Mouse (Mus musculus): ENCODE data around the gene Pkmyt1. TPM values are rescaled to one million over a fixed set of nuclear protein-coding genes. Genes with fewer than 3 reads are reported as not detected.
A peak's percentile ranks its signal among the peaks of the same experiment; 100 is the strongest.

Pkmyt1 gene
- total and polyA plus RNA-seq, 2 experiments from 2014 or later: 20.1 to 27.1 TPM

- no peak for ATAC-seq
- Histone ChIP-seq H3K4me1 (ENCODE audit: insufficient read depth, low read length) (peaks cover 40% of the 10 kb centered on the region), H3K36me3 (ENCODE audit: insufficient read depth, low read length) (peaks cover 10% of the 10 kb centered on the region; the same call in 1 of the 2 replicates), H3K4me3 (ENCODE audit: low read length) (0 out of 2 replicates have a peak overlapping the region, but pooled peaks have one; percentile 21), H3K27ac (no peak overlapping the region), H3K4me2 (ENCODE audit: low read depth, low read length) (0 out of 2 replicates have a peak overlapping the region, but pooled peaks have one; percentile 36), H3K27me3 (ENCODE audit: insufficient read depth, low read length) (peaks cover 48% of the 10 kb centered on the region), H3K9ac (replicated peaks; ENCODE audit: low read length) (0 out of 2 replicates have a peak overlapping the region, but pooled peaks have one; percentile 17), H3K9me3 (ENCODE audit: low read length) (no peaks in the 10 kb centered on the region)
- no peak for DNase-seq (ENCODE audit: low spot score)
- TF ChIP-seq CTCF (IDR thresholded peaks at IDR 0.05; ENCODE audit: low read depth): no peak
- WGBS: 55% methylated on average over 38 of the region's 38 CpGs
These were observed 15.4 kb downstream of the Pkmyt1 start for GRCm38 (mm10) chr17:23741359-23742209.

GRCm38 (mm10) chr17:23742210-23742793 is 16.2 kb downstream of the Pkmyt1 start:
- Histone ChIP-seq H3K4me2 (ENCODE audit: low read depth, low read length) (peak overlapping the region; percentile 36; the same call in 1 of the 2 replicates), H3K36me3 (ENCODE audit: insufficient read depth, low read length) (0 out of 2 replicates have a peak, but pooled peaks cover 4% of the 10 kb centered on the region), H3K4me3 (ENCODE audit: low read length) (peak overlapping the region; percentile 21), H3K9ac (replicated peaks; ENCODE audit: low read length) (0 out of 2 replicates have a peak overlapping the region, but pooled peaks have one; percentile 17), H3K4me1 (ENCODE audit: insufficient read depth, low read length) (peaks cover 40% of the 10 kb centered on the region), H3K9me3 (ENCODE audit: low read length) (no peaks in the 10 kb centered on the region), H3K27me3 (ENCODE audit: insufficient read depth, low read length) (peaks cover 48% of the 10 kb centered on the region), H3K27ac (no peak overlapping the region)
- no peak for TF ChIP-seq CTCF (IDR thresholded peaks at IDR 0.05; ENCODE audit: low read depth)
- WGBS: 8% methylated on average over 44 of the region's 44 CpGs
- DNase-seq (ENCODE audit: low spot score) (peak; percentile 48), ATAC-seq (no peak)

GRCm38 (mm10) chr17:23742941-23743340 is 16.8 kb downstream of the Pkmyt1 start:
- Histone ChIP-seq H3K27ac (no peak overlapping the region), H3K27me3 (ENCODE audit: insufficient read depth, low read length) (peaks cover 48% of the 10 kb centered on the region), H3K9me3 (ENCODE audit: low read length) (no peaks in the 10 kb centered on the region), H3K9ac (replicated peaks; ENCODE audit: low read length) (no peak overlapping the region), H3K4me2 (ENCODE audit: low read depth, low read length) (no peak overlapping the region), H3K36me3 (ENCODE audit: insufficient read depth, low read length) (no peaks in the 10 kb centered on the region), H3K4me1 (ENCODE audit: insufficient read depth, low read length) (peaks cover 35% of the 10 kb centered on the region), H3K4me3 (ENCODE audit: low read length) (no peak overlapping the region)
- WGBS: 65% methylated on average over 12 of the region's 12 CpGs
- no peak for TF ChIP-seq CTCF (IDR thresholded peaks at IDR 0.05; ENCODE audit: low read depth)
- ATAC-seq (no peak), DNase-seq (ENCODE audit: low spot score) (no peak)

GRCm38 (mm10) chr17:23744076-23744475 is 17.9 kb downstream of the Pkmyt1 start:
- Histone ChIP-seq H3K27ac (no peak overlapping the region), H3K9me3 (ENCODE audit: low read length) (no peaks in the 10 kb centered on the region), H3K27me3 (ENCODE audit: insufficient read depth, low read length) (peaks cover 48% of the 10 kb centered on the region), H3K4me2 (ENCODE audit: low read depth, low read length) (no peak overlapping the region), H3K9ac (replicated peaks; ENCODE audit: low read length) (no peak overlapping the region), H3K4me3 (ENCODE audit: low read length) (no peak overlapping the region), H3K36me3 (ENCODE audit: insufficient read depth, low read length) (no peaks in the 10 kb centered on the region), H3K4me1 (ENCODE audit: insufficient read depth, low read length) (peaks cover 25% of the 10 kb centered on the region; the same call in 1 of the 2 replicates)
- TF ChIP-seq CTCF (IDR thresholded peaks at IDR 0.05; ENCODE audit: low read depth): no peak
- no peak for ATAC-seq
- 27% methylated on average over 8 of the region's 8 CpGs for WGBS
- no peak for DNase-seq (ENCODE audit: low spot score)

- TF ChIP-seq CTCF (IDR thresholded peaks at IDR 0.05; ENCODE audit: low read depth): no peak
- H3K9ac ChIP-seq (replicated peaks; ENCODE audit: low read length): no peak overlapping the region
These were observed 18.5 kb downstream of the Pkmyt1 start for GRCm38 (mm10) chr17:23744651-23745050.

GRCm38 (mm10) chr17:23745301-23746251 is 19.4 kb downstream of the Pkmyt1 start, which contains the start of gene Kremen2:
Kremen2 (minus strand) TSS chr17:23745833.
- WGBS: under 1% methylated on average over 37 of the region's 45 CpGs
- H3K9me3 ChIP-seq (ENCODE audit: low read length): no peaks in the 10 kb centered on the region
- ATAC-seq: no peak
- H3K36me3 ChIP-seq (ENCODE audit: insufficient read depth, low read length): no peaks in the 10 kb centered on the region
- H3K4me2 ChIP-seq (ENCODE audit: low read depth, low read length): peak within 1 kb of the TSS; percentile 65
- peaks cover 48% of the 10 kb centered on the region for H3K27me3 ChIP-seq (ENCODE audit: insufficient read depth, low read length)
- H3K4me1 ChIP-seq (ENCODE audit: insufficient read depth, low read length): peaks cover 20% of the 10 kb centered on the region; the same call in 1 of the 2 replicates
- H3K4me3 ChIP-seq (ENCODE audit: low read length): peak within 1 kb of the TSS; percentile 40
- DNase-seq (ENCODE audit: low spot score): peak; percentile 53
- no peak within 1 kb of the TSS for H3K27ac ChIP-seq
- peak within 1 kb of the TSS; percentile 46 for H3K9ac ChIP-seq (replicated peaks; ENCODE audit: low read length)
- no peak for TF ChIP-seq CTCF (IDR thresholded peaks at IDR 0.05; ENCODE audit: low read depth)

More at GRCm38 (mm10) chr17:23744651-23745050, 18.5 kb downstream of the Pkmyt1 start:
- Histone ChIP-seq H3K4me1 (ENCODE audit: insufficient read depth, low read length) (peaks cover 22% of the 10 kb centered on the region; the same call in 1 of the 2 replicates), H3K27me3 (ENCODE audit: insufficient read depth, low read length) (peaks cover 48% of the 10 kb centered on the region), H3K4me3 (ENCODE audit: low read length) (peak overlapping the region; percentile 40; the same call in 1 of the 2 replicates), H3K36me3 (ENCODE audit: insufficient read depth, low read length) (no peaks in the 10 kb centered on the region), H3K4me2 (ENCODE audit: low read depth, low read length) (peak overlapping the region; percentile 65), H3K9me3 (ENCODE audit: low read length) (no peaks in the 10 kb centered on the region), H3K27ac (no peak overlapping the region)
- WGBS: 3% methylated on average over 14 of the region's 14 CpGs
- DNase-seq (ENCODE audit: low spot score) (no peak), ATAC-seq (no peak)

Data from hindbrain, postnatal 0 days (tissue).